ENCODE assay signal across 8 mouse cellular contexts in genomic region chr7:126676207-126676606, GRCm38 (mm10). TPM values are rescaled to one million over a fixed set of nuclear protein-coding genes. Genes with fewer than 3 reads are reported as not detected.
DNase-seq lines count a peak whose midpoint lies in the region; ATAC-seq lines count a peak whose summit lies in the region.

TSS of gene Sult1a1 (minus strand) at chr7:126676432.

- no peak within 1 kb of the TSS for H3K4me3 ChIP-seq in neural tube, embryonic 15.5 days (replicated peaks)
- H3K4me3 ChIP-seq in forebrain, embryonic 15.5 days: no peak within 1 kb of the TSS
- no peak within 1 kb of the TSS for H3K4me3 ChIP-seq in forebrain, embryonic 11.5 days (ENCODE audit: low read depth, low read length)

- peaks cover 36% of the 10 kb centered on the region for H3K36me3 ChIP-seq in neural tube, embryonic 15.5 days
- peaks cover 20% of the 10 kb centered on the region for H3K36me3 ChIP-seq in forebrain, embryonic 15.5 days
- no peaks in the 10 kb centered on the region; the same call in 1 of the 2 replicates for H3K36me3 ChIP-seq in forebrain, embryonic 11.5 days (ENCODE audit: control insufficient read depth, insufficient read depth, low read length)

- H3K27me3 ChIP-seq in neural tube, embryonic 15.5 days (replicated peaks): no peaks in the 10 kb centered on the region
- H3K27me3 ChIP-seq in forebrain, embryonic 15.5 days: no peaks in the 10 kb centered on the region
- H3K27me3 ChIP-seq in forebrain, embryonic 11.5 days (ENCODE audit: control insufficient read depth, insufficient read depth, low read length): no peaks in the 10 kb centered on the region

- no peak for DNase-seq in neural tube, embryonic 10.5 days (ENCODE audit: extremely low spot score, low spot score)
- DNase-seq in gastrocnemius, postnatal 10 days: no peak
- DNase-seq in kidney, adult 18-20 months: peak; percentile 84
- peak; percentile 57 to 75 for DNase-seq in lung, postnatal 4 days
- no peak for DNase-seq in forebrain, embryonic 11.5 days (ENCODE audit: low spot score)
- DNase-seq in layer of hippocampus, postnatal 36 days: no peak

- no peak within 1 kb of the TSS for H3K9ac ChIP-seq in neural tube, embryonic 15.5 days (replicated peaks)
- H3K9ac ChIP-seq in forebrain, embryonic 15.5 days (replicated peaks): no peak within 1 kb of the TSS
- H3K9ac ChIP-seq in forebrain, embryonic 11.5 days (ENCODE audit: low read length): no peak within 1 kb of the TSS

- H3K4me2 ChIP-seq in neural tube, embryonic 15.5 days: no peak within 1 kb of the TSS
- H3K4me2 ChIP-seq in forebrain, embryonic 15.5 days (replicated peaks): no peak within 1 kb of the TSS
- no peak within 1 kb of the TSS for H3K4me2 ChIP-seq in forebrain, embryonic 11.5 days (ENCODE audit: low read depth, low read length, severe bottlenecking)

- no peak for ATAC-seq in neural tube, embryonic 15.5 days (ENCODE audit: low FRiP score)
- ATAC-seq in forebrain, embryonic 15.5 days (replicated peaks): no peak
- ATAC-seq in forebrain, embryonic 11.5 days (replicated peaks; ENCODE audit: low FRiP score): no peak

- H3K27ac ChIP-seq in neural tube, embryonic 15.5 days (replicated peaks): 0 out of 2 replicates have a peak within 1 kb of the TSS, but pooled peaks have one; percentile 23
- no peak within 1 kb of the TSS for H3K27ac ChIP-seq in forebrain, embryonic 15.5 days (replicated peaks)
- H3K27ac ChIP-seq in forebrain, embryonic 11.5 days (ENCODE audit: low read depth, low read length): no peak within 1 kb of the TSS

- H3K9me3 ChIP-seq in neural tube, embryonic 15.5 days (replicated peaks): no peaks in the 10 kb centered on the region
- no peaks in the 10 kb centered on the region for H3K9me3 ChIP-seq in forebrain, embryonic 15.5 days
- H3K9me3 ChIP-seq in forebrain, embryonic 11.5 days (ENCODE audit: control insufficient read depth, low read length): no peaks in the 10 kb centered on the region

- no peaks in the 10 kb centered on the region for H3K4me1 ChIP-seq in neural tube, embryonic 15.5 days
- H3K4me1 ChIP-seq in forebrain, embryonic 15.5 days: no peaks in the 10 kb centered on the region
- H3K4me1 ChIP-seq in forebrain, embryonic 11.5 days (replicated peaks; ENCODE audit: control insufficient read depth, insufficient read depth, low read length): no peaks in the 10 kb centered on the region

- 71% methylated on average over 1 of the region's 1 CpGs for WGBS in neural tube, embryonic 15.5 days
- 96% methylated on average over 1 of the region's 1 CpGs for WGBS in forebrain, embryonic 15.5 days
- 76% methylated on average over 1 of the region's 1 CpGs for WGBS in forebrain, embryonic 11.5 days

RNA-seq across cellular contexts. Expression of gene Sult1a1, which starts in this region (rescaled TPM):
- 3.4 and 5.1 TPM in 2 replicates for polyA plus RNA-seq in neural tube, embryonic 15.5 days (2015; fragmentation: Nextera tagmentation; extraction: Ambion mirVana)
- total RNA-seq in gastrocnemius, postnatal 10 days (2021): 10 to 100 TPM; 13.8 to 24.7 TPM
- polyA plus RNA-seq in forebrain, embryonic 15.5 days (2015; fragmentation: Nextera tagmentation; extraction: Ambion mirVana): 2.8 TPM in 2 replicates
- 0.21 and 0.52 TPM in 2 replicates for polyA plus RNA-seq in forebrain, embryonic 11.5 days (2014; fragmentation: Nextera tagmentation; extraction: Ambion mirVana)
- 10 to 100 TPM in 1 of 2 experiments, 1 to 10 TPM in 1; 6.3 to 11.2 TPM for total RNA-seq in layer of hippocampus, postnatal 36 days (2021)

Comparison
In these comparisons a context has a peak if more than half of its experiments do, and no peak if none do; other contexts are left out.
1. DNase-seq: peak in kidney, adult 18-20 months (single experiment) and lung, postnatal 4 days (2 of 2); none in neural tube, embryonic 10.5 days (single experiment), gastrocnemius, postnatal 10 days (single experiment), forebrain, embryonic 11.5 days (single experiment) and layer of hippocampus, postnatal 36 days (0 of 2).